Mouse (Mus musculus) forebrain, embryonic 11.5 days (tissue): ENCODE data around the gene Atg7. TPM values are rescaled to one million over a fixed set of nuclear protein-coding genes. Genes with fewer than 3 reads are reported as not detected.

Source experiments
- ATAC-seq: fragments of 200-750 bp; cut with Nextera tagmentation; replicated peaks from 2 replicates; pipeline ENCODE4 v1.8.0; 2017; ENCODE audit warnings: moderate TSS enrichment; ENCODE audit not compliant: low FRiP score
- DNase-seq: peaks from one replicate; pipeline ENCODE4 v3.0.0-alpha.2; 2017; ENCODE audit warnings: low spot score
- H3K27ac ChIP-seq: fragments of 300-500 bp; sonication (generic); 2 replicates; pipeline ENCODE4 v1.5.1; 2014; ENCODE audit warnings: low read depth, low read length
- H3K27me3 ChIP-seq: fragments of 300-500 bp; sonication (generic); 2 replicates; pipeline ENCODE4 v1.6.1; 2014; ENCODE audit warnings: mild to moderate bottlenecking, low read length, mixed read lengths; ENCODE audit not compliant: control insufficient read depth, insufficient read depth
- H3K36me3 ChIP-seq: fragments of 300-500 bp; sonication (generic); 2 replicates; pipeline ENCODE4 v1.6.1; 2014; ENCODE audit warnings: mild to moderate bottlenecking, low read length, moderate library complexity, mixed read lengths; ENCODE audit not compliant: control insufficient read depth, insufficient read depth
- H3K4me1 ChIP-seq: fragments of 300-500 bp; sonication (generic); replicated peaks from 2 replicates; pipeline ENCODE4 v1.6.1; 2014; ENCODE audit warnings: low read length, mixed read lengths; ENCODE audit not compliant: control insufficient read depth, insufficient read depth
- H3K4me2 ChIP-seq: fragments of 300-500 bp; sonication (generic); 2 replicates; pipeline ENCODE4 v1.6.1; 2014; ENCODE audit warnings: low read depth, mild to moderate bottlenecking, low read length, moderate library complexity, mixed read lengths; ENCODE audit not compliant: severe bottlenecking
- H3K4me3 ChIP-seq: fragments of 300-500 bp; sonication (generic); 2 replicates; pipeline ENCODE4 v1.5.1; 2014; ENCODE audit warnings: low read depth, low read length
- H3K9ac ChIP-seq: fragments of 300-500 bp; sonication (generic); 2 replicates; pipeline ENCODE4 v1.6.1; 2014; ENCODE audit warnings: low read length
- H3K9me3 ChIP-seq: fragments of 300-500 bp; sonication (generic); 2 replicates; pipeline ENCODE4 v1.6.1; 2016; ENCODE audit warnings: low read length, mixed read lengths; ENCODE audit not compliant: control insufficient read depth
- WGBS: fragments of 180-500 bp; shearing (Covaris S2); extraction: QIAGEN DNeasy Blood & Tissue Kit; methylation state at CpG from one replicate; pipeline ENCODE4 v1.1.7; 2014; 5-methylcytosine and 5-hydroxymethylcytosine counted together
- polyA plus RNA-seq: library from polyadenylated mRNA; unstranded; fragments of >200 nt; fragmentation: Nextera tagmentation; extraction: Ambion mirVana; gene quantifications from 2 replicates; pipeline ENCODE4 v1.2.1, GENCODE M21; 2014

The Atg7 gene
- polyA plus RNA-seq, 1 experiment from 2014 or later, result 20.3 TPM

DNA sequence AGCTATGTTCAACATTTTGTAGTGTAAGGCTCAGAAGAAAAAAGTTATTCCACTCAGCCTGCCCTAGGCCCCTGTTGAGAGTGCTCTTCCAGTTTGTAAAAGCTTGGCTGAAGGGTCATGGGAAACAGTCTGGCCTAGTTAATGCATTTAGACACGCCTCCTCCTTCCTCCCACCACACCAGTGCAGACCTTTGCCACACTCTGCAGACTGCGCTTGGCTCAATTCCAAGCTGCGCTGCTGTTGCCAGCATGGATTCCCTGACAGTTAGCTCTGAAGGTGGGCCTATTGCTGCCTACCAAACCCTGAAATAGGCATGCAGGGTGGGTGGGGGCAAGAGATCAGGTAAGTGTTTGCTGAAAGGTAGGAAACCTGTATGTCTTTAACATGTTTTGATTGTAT lies 9.3 kb downstream of the Atg7 start:
- ATAC-seq (no peak), DNase-seq (no peak)
- Histone ChIP-seq H3K27me3 (no peaks in the 10 kb centered on the region), H3K9me3 (no peaks in the 10 kb centered on the region), H3K4me2 (no peak overlapping the region), H3K9ac (no peak overlapping the region), H3K4me3 (no peak overlapping the region), H3K27ac (no peak overlapping the region), H3K36me3 (no peaks in the 10 kb centered on the region), H3K4me1 (0 out of 2 replicates have a peak, but pooled peaks cover 3% of the 10 kb centered on the region)
- WGBS, result 63% methylated on average over 3 of the region's 3 CpGs

DNA sequence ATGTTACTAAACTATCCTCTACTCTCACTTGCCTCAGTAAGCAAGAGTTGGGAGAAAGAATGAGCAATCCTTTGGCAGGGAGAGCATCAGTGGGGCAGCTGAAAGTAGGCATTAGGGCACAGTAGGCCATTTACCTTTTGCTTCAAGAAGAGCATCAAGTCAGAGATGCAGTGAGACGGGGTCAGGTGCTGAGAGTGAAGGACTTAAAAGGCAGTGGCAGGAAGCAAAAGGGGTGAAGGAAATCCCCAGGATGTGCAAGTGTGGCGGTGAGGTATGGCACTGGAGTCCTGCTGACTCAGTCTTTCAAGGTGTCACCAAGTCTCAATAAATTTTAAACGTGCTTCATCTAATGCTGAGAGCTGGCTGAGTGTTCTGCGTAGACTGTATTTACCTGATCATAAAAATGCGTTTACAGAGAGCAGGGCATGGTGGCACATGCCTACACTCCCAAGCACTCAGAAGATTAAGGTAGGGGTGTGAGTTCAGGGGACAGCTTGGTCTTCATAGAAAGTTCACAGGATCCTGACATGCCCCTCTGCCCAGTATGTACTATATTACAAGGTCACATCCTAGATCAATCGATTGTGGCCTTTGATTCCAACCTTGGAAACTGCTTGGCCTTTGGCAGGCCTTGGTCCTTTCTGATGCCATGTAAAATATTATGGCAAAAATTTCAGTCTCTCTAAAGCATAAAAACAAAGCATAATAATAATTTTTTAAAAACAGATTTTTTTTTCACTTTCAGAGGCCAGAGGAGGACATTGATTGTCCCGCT lies 14.1 kb downstream of the Atg7 start:
- no peak overlapping the region for H3K4me2 ChIP-seq
- WGBS, result 90% methylated on average over 7 of the region's 7 CpGs
- no peaks in the 10 kb centered on the region for H3K9me3 ChIP-seq
- H3K9ac ChIP-seq, result no peak overlapping the region
- DNase-seq (no peak), ATAC-seq (no peak)
- H3K27me3 ChIP-seq, result no peaks in the 10 kb centered on the region
- H3K4me3 ChIP-seq, result no peak overlapping the region
- no peaks in the 10 kb centered on the region for H3K36me3 ChIP-seq
- 0 out of 2 replicates have a peak, but pooled peaks cover 3% of the 10 kb centered on the region for H3K4me1 ChIP-seq
- no peak overlapping the region for H3K27ac ChIP-seq

DNA sequence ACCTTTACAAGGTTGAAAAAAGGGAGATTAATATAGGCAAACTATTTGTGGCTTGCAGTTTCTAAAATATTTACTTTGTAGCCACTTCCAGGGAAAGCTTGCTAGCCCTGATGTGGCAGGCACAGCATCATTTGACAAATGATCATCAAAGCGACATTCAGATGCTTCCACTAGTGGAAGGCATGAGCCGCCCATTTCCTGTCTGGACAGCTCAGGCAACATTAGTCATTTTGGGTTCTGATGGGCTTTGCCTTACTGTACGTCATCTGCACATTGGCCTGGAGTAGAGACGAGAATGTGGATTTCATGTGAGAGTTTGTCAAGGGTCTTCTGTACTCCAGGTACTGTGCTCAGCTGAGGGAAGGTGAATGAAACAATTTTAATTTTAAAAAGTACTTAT lies 14.9 kb downstream of the Atg7 start:
- ATAC-seq, result no peak
- 92% methylated on average over 4 of the region's 4 CpGs for WGBS
- H3K4me3 ChIP-seq, result no peak overlapping the region

GRCm38 (mm10) chr6:114659278-114659991 lies 16.5 kb downstream of the Atg7 start:
- no peak overlapping the region for H3K4me3 ChIP-seq
- H3K27me3 ChIP-seq, result no peaks in the 10 kb centered on the region
- H3K36me3 ChIP-seq, result no peaks in the 10 kb centered on the region
- no peaks in the 10 kb centered on the region for H3K4me1 ChIP-seq
- H3K27ac ChIP-seq, result no peak overlapping the region
- WGBS, result 77% methylated on average over 4 of the region's 4 CpGs
- H3K9ac ChIP-seq, result no peak overlapping the region
- no peak for DNase-seq
- H3K4me2 ChIP-seq, result no peak overlapping the region
- H3K9me3 ChIP-seq, result no peaks in the 10 kb centered on the region
- ATAC-seq, result no peak

More for the DNA sequence above, 14.9 kb downstream of the Atg7 start:
- Histone ChIP-seq H3K9ac (no peak overlapping the region), H3K36me3 (no peaks in the 10 kb centered on the region), H3K9me3 (no peaks in the 10 kb centered on the region), H3K4me1 (0 out of 2 replicates have a peak, but pooled peaks cover 3% of the 10 kb centered on the region), H3K27me3 (no peaks in the 10 kb centered on the region), H3K27ac (no peak overlapping the region), H3K4me2 (no peak overlapping the region)
- DNase-seq, result no peak

DNA sequence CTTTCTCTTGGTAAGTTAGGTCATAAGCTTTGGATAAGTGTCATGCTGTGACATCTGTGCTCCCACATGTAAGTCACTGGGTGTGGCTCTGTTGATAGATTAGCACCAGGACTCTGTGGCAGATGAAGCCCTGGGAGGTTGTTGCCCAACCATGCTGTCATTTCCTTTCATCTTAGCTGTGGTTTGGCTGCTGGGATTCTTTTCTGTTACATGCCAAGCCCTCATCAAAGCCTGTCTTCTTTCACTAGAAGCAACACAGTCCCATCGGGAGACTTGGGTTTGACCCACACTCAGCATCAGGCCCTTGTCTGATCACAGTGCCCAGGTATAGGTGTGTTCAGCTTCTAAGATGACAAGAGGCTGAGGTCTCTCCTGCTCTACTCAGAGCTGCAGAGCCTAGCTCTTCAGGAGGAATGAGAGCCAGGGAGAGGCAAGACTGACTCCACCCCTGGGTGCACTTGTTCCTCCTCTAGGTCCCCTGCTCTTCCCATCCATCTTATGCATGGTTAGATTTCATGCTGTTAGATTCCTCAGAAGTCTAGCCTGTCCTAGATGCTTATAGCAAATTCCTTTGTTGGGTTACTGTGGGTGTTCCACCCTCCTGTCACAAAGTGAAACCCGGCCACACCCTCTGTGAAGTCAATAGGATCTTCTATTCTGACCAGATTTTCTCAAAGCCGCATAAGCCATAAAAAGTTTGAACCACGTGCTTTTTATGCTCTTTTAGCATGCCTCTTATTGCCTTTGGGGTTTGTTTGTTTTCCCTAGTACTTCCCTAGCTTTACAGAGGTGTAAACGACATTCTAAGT lies 17.3 kb downstream of the Atg7 start:
- no peaks in the 10 kb centered on the region for H3K4me1 ChIP-seq
- no peak overlapping the region for H3K27ac ChIP-seq
- 70% methylated on average over 5 of the region's 5 CpGs for WGBS
- H3K4me3 ChIP-seq, result no peak overlapping the region
- H3K4me2 ChIP-seq, result no peak overlapping the region
- no peaks in the 10 kb centered on the region for H3K36me3 ChIP-seq
- H3K9ac ChIP-seq, result no peak overlapping the region
- DNase-seq (no peak), ATAC-seq (no peak)
- no peaks in the 10 kb centered on the region for H3K9me3 ChIP-seq
- H3K27me3 ChIP-seq, result no peaks in the 10 kb centered on the region

GRCm38 (mm10) chr6:114663707-114664106 lies 20.8 kb downstream of the Atg7 start:
- Histone ChIP-seq H3K9ac (no peak overlapping the region), H3K27me3 (no peaks in the 10 kb centered on the region), H3K4me1 (no peaks in the 10 kb centered on the region), H3K36me3 (no peaks in the 10 kb centered on the region), H3K9me3 (no peaks in the 10 kb centered on the region), H3K4me2 (no peak overlapping the region), H3K4me3 (no peak overlapping the region), H3K27ac (no peak overlapping the region)
- ATAC-seq, result no peak
- no peak for DNase-seq
- 90% methylated on average over 2 of the region's 2 CpGs for WGBS

- H3K9me3 ChIP-seq, result no peaks in the 10 kb centered on the region
- DNase-seq (no peak), ATAC-seq (no peak)
- H3K4me2 ChIP-seq, result no peak overlapping the region
- no peak overlapping the region for H3K9ac ChIP-seq
- H3K4me1 ChIP-seq, result no peaks in the 10 kb centered on the region
- no peaks in the 10 kb centered on the region for H3K27me3 ChIP-seq
- no peak overlapping the region for H3K27ac ChIP-seq
- 78% methylated on average over 2 of the region's 2 CpGs for WGBS
- no peaks in the 10 kb centered on the region for H3K36me3 ChIP-seq
- H3K4me3 ChIP-seq, result no peak overlapping the region
Observed at GRCm38 (mm10) chr6:114664716-114665115, 21.8 kb downstream of the Atg7 start.

DNA sequence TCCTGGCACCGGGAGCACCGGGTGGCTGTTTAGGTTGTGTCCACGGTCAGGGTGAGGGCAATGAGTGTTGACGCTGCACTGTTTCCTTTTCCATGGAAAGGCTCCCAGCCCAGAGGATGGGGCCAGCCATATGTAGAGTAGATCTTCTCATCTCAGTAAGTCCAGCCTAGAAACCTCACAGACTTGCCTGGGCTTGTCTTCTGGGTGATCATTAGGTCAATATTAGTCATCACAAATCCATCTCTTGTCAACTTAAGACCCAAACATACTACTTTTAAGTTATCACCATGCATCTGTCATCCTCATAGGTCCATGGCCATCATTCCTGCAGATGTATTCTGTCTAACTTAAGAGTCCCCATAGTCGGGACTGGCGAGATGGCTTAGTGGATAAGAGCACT lies 24.6 kb downstream of the Atg7 start:
- H3K4me2 ChIP-seq, result no peak overlapping the region
- H3K9me3 ChIP-seq, result no peaks in the 10 kb centered on the region
- WGBS, result 94% methylated on average over 6 of the region's 6 CpGs
- DNase-seq (no peak), ATAC-seq (no peak)
- no peak overlapping the region for H3K9ac ChIP-seq
- H3K36me3 ChIP-seq, result no peaks in the 10 kb centered on the region
- H3K4me1 ChIP-seq, result no peaks in the 10 kb centered on the region
- H3K27me3 ChIP-seq, result no peaks in the 10 kb centered on the region
- H3K27ac ChIP-seq, result no peak overlapping the region
- no peak overlapping the region for H3K4me3 ChIP-seq
